Comparison of ENCODE assay signal across 8 mouse cellular contexts in genomic region chr3:87616957-87617810, GRCm38 (mm10). TPM values are rescaled to one million over a fixed set of nuclear protein-coding genes. Genes with fewer than 3 reads are reported as not detected.
A peak's percentile ranks its signal among the peaks of the same experiment; 100 is the strongest.
DNase-seq lines count a peak whose midpoint lies in the region; ATAC-seq and TF ChIP-seq lines count a peak whose summit lies in the region.

Gene Arhgef11 (plus strand): TSS chr3:87617559.

- H3K9ac ChIP-seq in embryonic facial prominence, embryonic 15.5 days: peak within 1 kb of the TSS; percentile 89
- H3K9ac ChIP-seq in kidney, embryonic 14.5 days (ENCODE audit: low read depth, low read length): peak within 1 kb of the TSS; percentile 91

- peak within 1 kb of the TSS; percentile 92 for H3K4me3 ChIP-seq in bone marrow, adult 2 months (replicated peaks; ENCODE audit: control insufficient read depth, low read depth, low read length)
- peak within 1 kb of the TSS; percentile 85 for H3K4me3 ChIP-seq in embryonic facial prominence, embryonic 15.5 days (replicated peaks)
- H3K4me3 ChIP-seq in kidney, embryonic 14.5 days (ENCODE audit: low read length): peak within 1 kb of the TSS; percentile 79

- H3K27me3 ChIP-seq in embryonic facial prominence, embryonic 15.5 days: no peaks in the 10 kb centered on the region
- no peaks in the 10 kb centered on the region for H3K27me3 ChIP-seq in kidney, embryonic 14.5 days (ENCODE audit: control insufficient read depth, insufficient read depth, low read length)

- DNase-seq in A20 (ENCODE audit: low read depth, low spot score) (peak; percentile 83), liver (peak; percentile 89)
- DNase-seq in heart, adult 9 months (ENCODE audit: low spot score in 2 of 2): peak; percentile 79 to 83
- peak; percentile 65 to 74 for DNase-seq in spleen, postnatal 36 days (ENCODE audit: low spot score in 2 of 2)

- no peak for TF ChIP-seq CTCF in bone marrow, adult 2 months (IDR thresholded peaks at IDR 0.05; ENCODE audit: control insufficient read depth, insufficient read depth, low read length)

- 2% methylated on average over 93 of the region's 101 CpGs for WGBS in bone marrow, adult 2 months
- WGBS in embryonic facial prominence, embryonic 15.5 days: 1% methylated on average over 85 of the region's 101 CpGs
- WGBS in kidney, embryonic 14.5 days: 1% methylated on average over 83 of the region's 101 CpGs

- no peaks in the 10 kb centered on the region for H3K36me3 ChIP-seq in embryonic facial prominence, embryonic 15.5 days
- H3K36me3 ChIP-seq in kidney, embryonic 14.5 days (ENCODE audit: control insufficient read depth, insufficient read depth, low read length): no peaks in the 10 kb centered on the region

- H3K9me3 ChIP-seq in embryonic facial prominence, embryonic 15.5 days (replicated peaks): no peaks in the 10 kb centered on the region
- H3K9me3 ChIP-seq in kidney, embryonic 14.5 days (ENCODE audit: control insufficient read depth, low read length): no peaks in the 10 kb centered on the region

- peak; percentile 95 for ATAC-seq in embryonic facial prominence, embryonic 15.5 days (ENCODE audit: insufficient number of reproducible peaks, low FRiP score, low TSS enrichment, low read depth)
- peak; percentile 95 for ATAC-seq in kidney, embryonic 14.5 days (ENCODE audit: low FRiP score, low TSS enrichment)
- ATAC-seq in monocyte, adult 5-6 weeks (replicated peaks; ENCODE audit: insufficient number of reproducible peaks, low FRiP score, low TSS enrichment, poor library complexity, severe bottlenecking): peak; percentile 38

- H3K27ac ChIP-seq in bone marrow, adult 2 months (ENCODE audit: control insufficient read depth, insufficient read depth, low read depth, low read length, poor library complexity): peak within 1 kb of the TSS; percentile 92
- peak within 1 kb of the TSS; percentile 95 for H3K27ac ChIP-seq in embryonic facial prominence, embryonic 15.5 days (replicated peaks)
- H3K27ac ChIP-seq in kidney, embryonic 14.5 days (ENCODE audit: low read depth, low read length): peak within 1 kb of the TSS; percentile 91

- H3K4me1 ChIP-seq in bone marrow, adult 2 months (ENCODE audit: control insufficient read depth, insufficient read depth, low read length): peaks cover 3% of the 10 kb centered on the region
- H3K4me1 ChIP-seq in embryonic facial prominence, embryonic 15.5 days: peaks cover 28% of the 10 kb centered on the region
- H3K4me1 ChIP-seq in kidney, embryonic 14.5 days (ENCODE audit: control insufficient read depth, insufficient read depth, low read length): peaks cover 30% of the 10 kb centered on the region

- TF ChIP-seq POLR2A in bone marrow, adult 2 months (IDR thresholded peaks at IDR 0.05; ENCODE audit: borderline replicate concordance, control insufficient read depth, low read depth, low read length): peak; percentile 45; the same call in 1 of the 2 replicates

- peak within 1 kb of the TSS; percentile 83 for H3K4me2 ChIP-seq in embryonic facial prominence, embryonic 15.5 days (replicated peaks)
- H3K4me2 ChIP-seq in kidney, embryonic 14.5 days (replicated peaks; ENCODE audit: low read depth, low read length): peak within 1 kb of the TSS; percentile 87

RNA-seq across cellular contexts. Expression of gene Arhgef11, which starts in this region (rescaled TPM):
- polyA plus RNA-seq in bone marrow, adult 2 months (2011; ENCODE audit: insufficient read depth, insufficient read length, low replicate concordance, missing spikeins): 3.4 and 4.5 TPM in 2 replicates
- polyA plus RNA-seq in embryonic facial prominence, embryonic 15.5 days (2015; fragmentation: Nextera tagmentation; extraction: Ambion mirVana): 16.4 and 18.3 TPM in 2 replicates
- polyA plus RNA-seq in kidney, embryonic 14.5 days (2014; fragmentation: Nextera tagmentation; extraction: Ambion mirVana): 11.0 and 21.9 TPM in 2 replicates
- total RNA-seq in monocyte, adult 5-6 weeks (2017): 13.0 to 19.2 TPM (median 17.0 TPM) in 3 replicates

Comparison
In these comparisons a context has a peak if more than half of its experiments do, and no peak if none do; other contexts are left out.
1. Peak in every context shown above with its lines: DNase-seq, ATAC-seq, H3K4me3 ChIP-seq and H3K27ac ChIP-seq.
2. ATAC-seq: peak in every context shown above with its lines; median percentile 95 in embryonic facial prominence, embryonic 15.5 days; 95 in kidney, embryonic 14.5 days; 38 in monocyte, adult 5-6 weeks.